Mouse (Mus musculus) MEL (cell line): ENCODE measurements around the gene Stx6.

Experiments used
- CHD2 ChIP-seq: IDR thresholded peaks from 2 replicates; pipeline ENCODE4 v1.6.1; 2011; ENCODE audit warnings: low read length, improper control_type of control experiment
- CTCF ChIP-seq, 3 experiments: IDR thresholded peaks in 2 of 3; conservative IDR thresholded peaks in 1 of 3; 2 replicates each; pipeline ENCODE4 v1.5.1; 2011 to 2012; ENCODE audit warnings: low read length in 3 of 3, low read depth in 2 of 3, mild to moderate bottlenecking in 2 of 3, improper control_type of control experiment in 1 of 3, inconsistent platforms in 1 of 3, mixed read lengths in 1 of 3, moderate library complexity in 1 of 3; ENCODE audit not compliant: control insufficient read depth in 1 of 3, insufficient read depth in 1 of 3, poor library complexity in 1 of 3, severe bottlenecking in 1 of 3
- ELF1 ChIP-seq: IDR thresholded peaks from 2 replicates; pipeline ENCODE4 v1.6.1; 2014; ENCODE audit warnings: low read depth, mild to moderate bottlenecking, inconsistent platforms, low read length, improper control_type of control experiment, moderate library complexity
- EP300 ChIP-seq, 2 experiments: IDR thresholded peaks; 2 replicates each; pipeline ENCODE4 v1.6.1; 2011; ENCODE audit warnings: improper control_type of control experiment in 2 of 2, low read length in 2 of 2, low read depth in 1 of 2, mild to moderate bottlenecking in 1 of 2
- GATA1 ChIP-seq: IDR thresholded peaks from 2 replicates; pipeline ENCODE4 v1.6.1; 2011; ENCODE audit warnings: low read depth, low read length, improper control_type of control experiment
- HCFC1 ChIP-seq: IDR thresholded peaks from 2 replicates; pipeline ENCODE4 v1.6.1; 2012; ENCODE audit warnings: low read depth, mild to moderate bottlenecking, inconsistent platforms, low read length, improper control_type of control experiment, moderate library complexity
- MAX ChIP-seq: IDR thresholded peaks from 2 replicates; pipeline ENCODE4 v1.6.1; 2011; ENCODE audit warnings: low read length, improper control_type of control experiment
- MYC ChIP-seq: IDR thresholded peaks from 2 replicates; pipeline ENCODE4 v1.6.1; 2011; ENCODE audit warnings: low read depth, mild to moderate bottlenecking, low read length, improper control_type of control experiment, moderate library complexity
- NRF1 ChIP-seq: IDR thresholded peaks from 2 replicates; pipeline ENCODE4 v1.6.1; 2014; ENCODE audit warnings: low read depth, mild to moderate bottlenecking, inconsistent platforms, low read length, improper control_type of control experiment, moderate library complexity; ENCODE audit not compliant: poor library complexity, insufficient read depth, severe bottlenecking
- POLR2A ChIP-seq, 2 experiments: IDR thresholded peaks; 2 replicates each; pipeline ENCODE4 v1.6.1; 2011 to 2012; ENCODE audit warnings: low read length in 2 of 2, mild to moderate bottlenecking in 2 of 2, control low read depth in 1 of 2, improper control_type of control experiment in 1 of 2, low read depth in 1 of 2, moderate library complexity in 1 of 2; ENCODE audit not compliant: control insufficient read depth in 1 of 2, insufficient read depth in 1 of 2, poor library complexity in 1 of 2
- SIN3A ChIP-seq: IDR thresholded peaks from 2 replicates; pipeline ENCODE4 v1.6.1; 2012; ENCODE audit warnings: low read length, improper control_type of control experiment, inconsistent platforms
- TBP ChIP-seq: IDR thresholded peaks from 2 replicates; pipeline ENCODE4 v1.8.0; 2011; ENCODE audit warnings: low read depth, low read length, improper control_type of control experiment
- USF1 ChIP-seq: IDR thresholded peaks from 2 replicates; pipeline ENCODE4 v1.6.1; 2014; ENCODE audit warnings: low read depth, mild to moderate bottlenecking, inconsistent platforms, low read length, improper control_type of control experiment, moderate library complexity
- ZMIZ1 ChIP-seq: IDR thresholded peaks from 2 replicates; pipeline ENCODE4 v1.6.1; 2012; ENCODE audit warnings: low read depth, mild to moderate bottlenecking, inconsistent platforms, low read length, improper control_type of control experiment, moderate library complexity

DNA sequence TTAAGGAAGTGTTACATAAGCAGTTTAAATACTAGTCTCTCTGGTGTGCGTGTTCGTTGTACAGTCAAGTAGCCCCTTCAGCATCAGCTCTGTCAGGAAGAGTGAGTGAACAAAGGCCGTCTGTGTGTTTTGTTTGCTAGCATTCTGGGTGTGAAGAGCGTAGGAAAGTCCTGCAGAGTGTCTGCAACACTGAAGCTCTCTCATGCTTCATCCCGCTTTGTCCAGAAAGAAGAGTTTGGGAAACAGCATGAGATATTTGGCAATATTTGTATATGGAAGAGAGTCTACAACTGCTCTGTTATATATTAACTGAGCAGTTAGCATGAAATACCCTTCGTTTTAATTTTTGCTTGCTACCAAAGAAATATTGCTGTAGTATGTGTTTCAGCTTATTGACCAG, 41.0 kb downstream of the Stx6 start:
- TF ChIP-seq ZMIZ1 (no peak), POLR2A (IDR thresholded peaks at IDR 0.05; ENCODE audit: control insufficient read depth in 1 of 2, insufficient read depth in 1 of 2, low read depth in 1 of 2, low read length in 2 of 2, poor library complexity in 1 of 2) (no peak), HCFC1 (no peak), EP300 (IDR thresholded peaks at IDR 0.05; ENCODE audit: low read depth in 1 of 2, low read length in 2 of 2) (no peak), SIN3A (no peak), CTCF (IDR thresholded peaks at IDR 0.05 in 2 of 3, conservative IDR thresholded peaks at IDR 0.05 in 1 of 3; ENCODE audit: control insufficient read depth in 1 of 3, insufficient read depth in 1 of 3, low read depth in 2 of 3, low read length in 3 of 3, poor library complexity in 1 of 3, severe bottlenecking in 1 of 3) (no peak), MYC (no peak), USF1 (no peak), NRF1 (no peak), ELF1 (no peak), MAX (no peak), TBP (no peak), CHD2 (no peak), GATA1 (no peak)
